Mouse (Mus musculus) midbrain, embryonic 15.5 days (tissue): ENCODE data around the gene Clip2. TPM values are rescaled to one million over a fixed set of nuclear protein-coding genes. Genes with fewer than 3 reads are reported as not detected.
A peak's percentile ranks its signal among the peaks of the same experiment; 100 is the strongest.

Experiments
- ATAC-seq: fragments of 200-750 bp; cut with Nextera tagmentation; replicated peaks from 2 replicates; pipeline ENCODE4 v1.8.0; 2017; ENCODE audit warnings: moderate TSS enrichment
- H3K27ac ChIP-seq: fragments of 300-500 bp; sonication (generic); 2 replicates; pipeline ENCODE4 v1.5.1; 2015; ENCODE audit warnings: mild to moderate bottlenecking, inconsistent platforms
- H3K27me3 ChIP-seq: fragments of 300-500 bp; sonication (generic); replicated peaks from 2 replicates; pipeline ENCODE4 v1.6.1; 2015; ENCODE audit warnings: inconsistent platforms
- H3K36me3 ChIP-seq: fragments of 300-500 bp; sonication (generic); replicated peaks from 2 replicates; pipeline ENCODE4 v1.6.1; 2015; ENCODE audit warnings: inconsistent platforms
- H3K4me1 ChIP-seq: fragments of 300-500 bp; sonication (generic); 2 replicates; pipeline ENCODE4 v1.6.1; 2015; ENCODE audit warnings: inconsistent platforms
- H3K4me2 ChIP-seq: fragments of 300-500 bp; sonication (generic); 2 replicates; pipeline ENCODE4 v1.6.1; 2015; ENCODE audit warnings: inconsistent platforms, mild to moderate bottlenecking, moderate library complexity
- H3K4me3 ChIP-seq: fragments of 300-500 bp; sonication (generic); 2 replicates; pipeline ENCODE4 v1.5.1; 2015; ENCODE audit warnings: mild to moderate bottlenecking, inconsistent platforms
- H3K9ac ChIP-seq: fragments of 300-500 bp; sonication (generic); 2 replicates; pipeline ENCODE4 v1.6.1; 2015; ENCODE audit warnings: mild to moderate bottlenecking, inconsistent platforms
- H3K9me3 ChIP-seq: fragments of 300-500 bp; sonication (generic); 2 replicates; pipeline ENCODE4 v1.6.1; 2016; ENCODE audit warnings: inconsistent platforms
- WGBS: fragments of 180-500 bp; shearing (Covaris S2); methylation state at CpG from one replicate; pipeline ENCODE4 v1.1.7; 2015; ENCODE audit warnings: mixed read lengths; 5-methylcytosine and 5-hydroxymethylcytosine counted together
- polyA plus RNA-seq: library from polyadenylated mRNA; unstranded; fragments of >200 nt; fragmentation: Nextera tagmentation; extraction: Ambion mirVana; gene quantifications from 2 replicates; pipeline ENCODE4 v1.2.1, GENCODE M21; 2015

The Clip2 gene
- polyA plus RNA-seq, 1 experiment from 2014 or later: 16.9 TPM

DNA sequence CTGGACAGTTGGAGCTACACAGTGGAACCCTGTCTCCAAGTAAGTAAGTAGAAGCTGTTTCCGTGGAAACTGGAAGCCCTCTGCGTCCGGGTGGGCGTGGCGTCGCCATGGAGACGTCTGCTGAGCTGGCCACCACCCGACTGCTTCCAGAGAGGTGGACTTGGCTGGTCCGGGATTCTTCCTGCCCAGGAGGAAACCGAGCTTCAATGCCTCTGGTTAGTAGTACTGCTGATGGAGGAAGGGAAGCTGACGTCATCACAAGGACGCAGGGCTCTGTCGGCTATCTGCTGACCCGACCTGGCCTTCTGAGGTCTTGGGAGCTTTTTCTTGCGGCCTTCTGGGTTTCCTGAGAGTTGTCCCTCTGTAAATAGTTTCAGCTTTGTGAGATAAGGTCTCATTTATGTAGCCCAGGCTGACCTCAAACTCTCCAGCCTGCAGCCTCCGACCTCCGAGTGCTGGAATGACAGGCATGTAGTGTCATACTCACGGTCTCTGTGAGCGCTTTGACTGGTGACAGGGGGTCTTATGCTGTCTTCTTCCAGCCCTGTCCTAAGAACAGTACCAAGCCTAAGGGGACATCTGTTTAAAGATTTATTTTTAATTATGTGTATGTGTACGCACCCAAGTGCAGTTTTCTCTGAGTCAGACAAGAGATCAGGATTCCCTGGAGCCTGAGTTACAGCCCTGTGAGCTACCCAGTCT is 3.4 kb upstream of the Clip2 start:
- H3K27ac ChIP-seq: no peak overlapping the region
- H3K9ac ChIP-seq: no peak overlapping the region
- 13% methylated on average over 20 of the region's 20 CpGs for WGBS
- peak overlapping the region; percentile 42 for H3K4me2 ChIP-seq
- H3K36me3 ChIP-seq: no peaks in the 10 kb centered on the region
- peaks cover 19% of the 10 kb centered on the region for H3K4me1 ChIP-seq
- no peak for ATAC-seq
- H3K9me3 ChIP-seq: no peaks in the 10 kb centered on the region
- no peaks in the 10 kb centered on the region for H3K27me3 ChIP-seq
- H3K4me3 ChIP-seq: 0 out of 2 replicates have a peak overlapping the region, but pooled peaks have one; percentile 3

- no peaks in the 10 kb centered on the region for H3K9me3 ChIP-seq
- H3K4me3 ChIP-seq: no peak overlapping the region
- no peak for ATAC-seq
- 85% methylated on average over 5 of the region's 5 CpGs for WGBS
- peaks cover 35% of the 10 kb centered on the region for H3K4me1 ChIP-seq
- H3K27me3 ChIP-seq: no peaks in the 10 kb centered on the region
- H3K9ac ChIP-seq: no peak overlapping the region
- no peak overlapping the region for H3K4me2 ChIP-seq
- no peak overlapping the region for H3K27ac ChIP-seq
- no peaks in the 10 kb centered on the region for H3K36me3 ChIP-seq
These were observed 1.8 kb upstream of the Clip2 start for GRCm38 (mm10) chr5:134553951-134554546.

DNA sequence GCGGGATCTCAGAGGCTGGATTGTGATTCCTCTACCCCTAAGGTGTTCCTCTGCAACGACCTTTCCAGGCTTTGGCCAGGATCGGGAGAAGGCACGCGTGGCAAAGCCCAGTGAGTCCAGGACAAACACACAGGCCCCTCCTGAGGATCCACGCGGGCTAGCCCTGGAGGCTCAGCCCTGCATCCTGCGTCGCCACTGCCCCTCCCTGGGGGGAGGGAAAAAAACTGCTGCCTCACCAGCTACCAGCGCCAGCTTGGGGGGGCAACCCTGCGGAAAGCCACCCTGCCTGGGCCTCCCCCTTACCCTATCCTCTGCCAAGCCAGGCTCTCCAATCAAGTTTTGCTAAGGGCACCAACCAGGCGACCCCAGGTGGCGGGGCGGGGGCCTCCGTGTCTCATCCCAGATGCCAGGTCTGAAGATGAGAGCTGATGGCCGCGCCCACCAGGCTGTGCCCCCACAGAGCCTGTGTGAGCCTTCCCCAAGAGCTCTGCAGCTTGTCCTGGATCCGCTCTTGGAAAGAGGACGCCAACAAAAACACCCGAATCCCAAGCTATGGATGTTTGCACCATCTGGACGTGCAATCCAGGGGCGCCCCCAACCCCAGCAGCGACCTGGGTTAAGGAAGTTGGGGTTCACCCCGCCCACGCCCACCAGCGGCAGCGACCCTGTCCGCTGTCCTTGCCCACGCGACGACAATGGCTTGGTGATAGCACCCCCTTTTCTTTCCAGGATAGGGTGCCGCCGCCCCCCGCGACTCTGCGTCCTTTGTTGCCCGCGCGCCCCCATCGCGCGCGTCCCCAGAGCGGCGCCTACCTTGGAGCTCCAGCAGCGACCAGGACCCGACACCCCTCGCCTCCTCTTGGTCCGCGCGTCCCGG is 763 bp downstream of the Clip2 start:
- ATAC-seq: peak; percentile 38
- peaks cover 57% of the 10 kb centered on the region for H3K4me1 ChIP-seq
- WGBS: 1% methylated on average over 50 of the region's 52 CpGs
- H3K4me3 ChIP-seq: peak overlapping the region; percentile 81
- H3K4me2 ChIP-seq: peak overlapping the region; percentile 93
- H3K9ac ChIP-seq: peak overlapping the region; percentile 86
- H3K27me3 ChIP-seq: no peaks in the 10 kb centered on the region
- H3K27ac ChIP-seq: peak overlapping the region; percentile 96
- H3K9me3 ChIP-seq: no peaks in the 10 kb centered on the region
- no peaks in the 10 kb centered on the region for H3K36me3 ChIP-seq

DNA sequence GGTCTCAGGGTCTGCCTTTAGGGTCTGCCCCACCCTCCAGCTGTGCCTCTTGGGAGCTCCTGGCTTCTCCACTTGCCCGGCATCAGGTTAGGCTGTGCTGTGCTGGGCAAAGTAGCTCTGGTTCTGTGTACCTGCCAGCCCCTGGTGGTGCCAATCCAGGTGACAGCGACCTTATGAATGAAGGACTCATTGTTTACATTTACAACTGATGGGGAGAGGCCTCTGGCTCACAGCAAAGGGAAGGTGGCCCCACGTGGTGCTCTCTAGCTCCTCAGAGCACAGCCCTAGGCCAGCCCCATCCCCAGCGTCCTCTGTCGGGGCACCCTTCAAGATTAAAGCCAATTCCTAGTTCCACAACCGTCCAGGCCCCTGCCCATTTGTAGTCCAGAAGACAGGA is 1.4 kb downstream of the Clip2 start:
- WGBS: 8% methylated on average over 6 of the region's 6 CpGs
- peak; percentile 8; the same call in 1 of the 2 replicates for ATAC-seq

DNA sequence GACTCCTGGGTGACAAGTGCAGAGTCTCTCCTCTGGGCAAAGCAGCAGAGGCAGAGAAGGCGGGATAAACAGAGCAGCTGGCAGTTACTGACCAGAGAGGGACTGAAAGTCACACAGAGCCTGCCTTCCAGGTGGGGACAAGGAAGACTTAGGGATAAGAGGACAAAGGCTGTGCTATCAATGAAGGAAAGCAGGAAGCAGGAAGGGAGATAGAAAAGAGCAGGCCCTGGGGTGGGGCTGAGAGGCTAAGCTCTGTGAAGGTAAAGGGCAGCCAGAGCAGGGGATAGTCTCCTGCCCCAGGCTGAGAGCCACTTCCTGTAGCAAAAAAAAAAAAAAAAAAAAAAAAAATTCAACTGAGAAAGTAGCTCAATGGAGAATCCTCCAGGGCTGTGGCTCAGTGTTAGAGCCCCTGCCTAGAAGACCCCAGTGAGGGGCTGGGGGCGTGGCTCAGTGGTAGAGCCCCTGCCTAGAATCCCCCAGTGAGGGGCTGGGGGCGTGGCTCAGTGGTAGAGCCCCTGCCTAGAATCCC is 2.5 kb downstream of the Clip2 start:
- Histone ChIP-seq H3K4me3 (peak overlapping the region; percentile 81; the same call in 1 of the 2 replicates), H3K36me3 (no peaks in the 10 kb centered on the region)

More for the DNA sequence above, 1.4 kb downstream of the Clip2 start:
- Histone ChIP-seq H3K9me3 (no peaks in the 10 kb centered on the region), H3K4me1 (peaks cover 64% of the 10 kb centered on the region), H3K27ac (peak overlapping the region; percentile 96), H3K4me2 (peak overlapping the region; percentile 93), H3K27me3 (no peaks in the 10 kb centered on the region), H3K9ac (peak overlapping the region; percentile 86), H3K4me3 (peak overlapping the region; percentile 81), H3K36me3 (no peaks in the 10 kb centered on the region)

DNA sequence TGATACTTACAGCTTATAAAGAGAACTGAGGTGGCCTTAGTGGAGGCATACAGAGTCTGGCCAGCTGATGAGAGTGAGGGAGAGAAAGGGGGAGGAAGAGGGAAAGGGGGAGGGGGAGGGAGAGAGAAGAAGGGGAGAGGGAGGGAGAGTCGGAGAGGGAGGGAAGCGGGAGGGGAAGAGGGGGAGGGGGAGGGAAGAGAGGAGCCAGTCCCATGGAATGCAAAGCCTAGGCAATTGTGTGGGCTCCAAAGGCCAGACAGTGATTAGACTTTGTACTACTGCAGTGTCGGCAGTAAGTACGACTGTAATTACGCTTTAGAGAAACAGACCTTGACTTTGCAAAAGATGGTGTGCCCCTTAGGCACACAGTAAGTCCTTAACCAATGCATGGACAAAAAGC is 3.9 kb downstream of the Clip2 start:
- Histone ChIP-seq H3K9me3 (no peaks in the 10 kb centered on the region), H3K27ac (no peak overlapping the region), H3K4me1 (peaks cover 61% of the 10 kb centered on the region), H3K27me3 (no peaks in the 10 kb centered on the region), H3K4me2 (peak overlapping the region; percentile 23), H3K4me3 (no peak overlapping the region), H3K9ac (no peak overlapping the region), H3K36me3 (no peaks in the 10 kb centered on the region)
- no peak for ATAC-seq
- 50% methylated on average over 5 of the region's 5 CpGs for WGBS

More for the DNA sequence above, 2.5 kb downstream of the Clip2 start:
- no peak overlapping the region for H3K9ac ChIP-seq
- no peaks in the 10 kb centered on the region for H3K27me3 ChIP-seq
- WGBS: 88% methylated on average over 3 of the region's 3 CpGs
- H3K9me3 ChIP-seq: no peaks in the 10 kb centered on the region
- no peak overlapping the region for H3K27ac ChIP-seq
- H3K4me2 ChIP-seq: peak overlapping the region; percentile 93
- H3K4me1 ChIP-seq: peaks cover 59% of the 10 kb centered on the region
- ATAC-seq: no peak

- Histone ChIP-seq H3K27me3 (no peaks in the 10 kb centered on the region), H3K4me3 (no peak overlapping the region), H3K4me1 (peaks cover 55% of the 10 kb centered on the region), H3K36me3 (no peaks in the 10 kb centered on the region), H3K4me2 (no peak overlapping the region), H3K9me3 (no peaks in the 10 kb centered on the region), H3K27ac (no peak overlapping the region), H3K9ac (no peak overlapping the region)
- ATAC-seq: no peak
- 88% methylated on average over 7 of the region's 7 CpGs for WGBS
These were observed 5.4 kb downstream of the Clip2 start for GRCm38 (mm10) chr5:134546790-134547189.

DNA sequence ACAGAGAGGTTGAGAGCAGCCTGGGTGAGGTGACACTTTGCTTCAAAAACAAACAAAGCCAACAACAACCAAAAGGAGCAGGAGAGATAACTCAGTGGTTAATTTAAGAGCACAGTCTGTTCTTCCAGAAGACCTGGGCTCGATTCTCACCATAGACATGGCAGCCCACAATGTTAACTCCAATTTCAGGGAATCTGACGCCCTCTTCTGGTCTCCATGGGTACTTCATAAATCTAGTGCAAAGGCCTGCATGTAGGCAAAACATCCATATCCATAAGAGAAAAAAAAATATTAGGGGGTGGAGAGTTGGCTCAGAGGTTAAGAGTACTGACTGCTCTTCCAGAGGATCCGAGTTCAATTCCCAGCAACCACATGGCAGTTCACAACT is 7.0 kb downstream of the Clip2 start:
- WGBS: 57% methylated on average over 3 of the region's 3 CpGs
- H3K27ac ChIP-seq: no peak overlapping the region

GRCm38 (mm10) chr5:134544516-134545241 is 7.6 kb downstream of the Clip2 start:
- Histone ChIP-seq H3K27ac (no peak overlapping the region), H3K4me3 (no peak overlapping the region), H3K9ac (no peak overlapping the region), H3K4me1 (peaks cover 56% of the 10 kb centered on the region), H3K9me3 (no peaks in the 10 kb centered on the region), H3K4me2 (no peak overlapping the region), H3K27me3 (no peaks in the 10 kb centered on the region), H3K36me3 (no peaks in the 10 kb centered on the region)
- ATAC-seq: no peak
- 69% methylated on average over 19 of the region's 19 CpGs for WGBS

More for the DNA sequence above, 7.0 kb downstream of the Clip2 start:
- no peak for ATAC-seq
- Histone ChIP-seq H3K36me3 (no peaks in the 10 kb centered on the region), H3K4me1 (peaks cover 56% of the 10 kb centered on the region), H3K4me2 (no peak overlapping the region), H3K9me3 (no peaks in the 10 kb centered on the region), H3K27me3 (no peaks in the 10 kb centered on the region), H3K9ac (no peak overlapping the region), H3K4me3 (no peak overlapping the region)

- Histone ChIP-seq H3K27me3 (no peaks in the 10 kb centered on the region), H3K4me3 (no peak overlapping the region), H3K36me3 (no peaks in the 10 kb centered on the region; the same call in 1 of the 2 replicates), H3K4me2 (no peak overlapping the region), H3K27ac (no peak overlapping the region), H3K9me3 (no peaks in the 10 kb centered on the region), H3K4me1 (peaks cover 30% of the 10 kb centered on the region), H3K9ac (no peak overlapping the region)
- ATAC-seq: no peak
- 30% methylated on average over 7 of the region's 7 CpGs for WGBS
These were observed 10.6 kb downstream of the Clip2 start for GRCm38 (mm10) chr5:134541640-134542039.

DNA sequence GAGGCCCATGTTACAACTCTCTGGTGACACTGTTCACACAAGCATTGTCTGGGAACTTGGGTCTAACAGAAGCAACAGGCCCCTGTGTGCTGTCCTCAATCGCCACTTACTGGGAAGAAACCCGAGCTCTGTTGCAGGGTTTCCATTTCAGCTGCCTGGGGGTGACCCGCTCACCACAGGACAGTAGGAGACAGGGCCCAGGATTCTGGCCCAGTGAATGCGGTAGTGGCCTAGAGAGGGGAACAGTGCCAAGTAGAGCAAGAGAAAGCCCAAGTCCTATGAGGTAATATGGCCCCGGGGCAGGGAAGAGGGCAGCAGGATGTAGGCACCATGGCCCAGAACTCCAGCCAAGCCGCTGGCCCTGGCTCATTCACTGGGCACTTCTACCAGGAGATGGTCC is 11.4 kb downstream of the Clip2 start:
- Histone ChIP-seq H3K9me3 (no peaks in the 10 kb centered on the region), H3K4me3 (no peak overlapping the region), H3K4me2 (no peak overlapping the region), H3K27ac (no peak overlapping the region), H3K27me3 (no peaks in the 10 kb centered on the region), H3K9ac (no peak overlapping the region), H3K4me1 (peaks cover 23% of the 10 kb centered on the region), H3K36me3 (no peaks in the 10 kb centered on the region; the same call in 1 of the 2 replicates)
- no peak for ATAC-seq
- 86% methylated on average over 6 of the region's 6 CpGs for WGBS
